14 mouse cellular contexts compared by ENCODE assay signal in the genomic region with DNA sequence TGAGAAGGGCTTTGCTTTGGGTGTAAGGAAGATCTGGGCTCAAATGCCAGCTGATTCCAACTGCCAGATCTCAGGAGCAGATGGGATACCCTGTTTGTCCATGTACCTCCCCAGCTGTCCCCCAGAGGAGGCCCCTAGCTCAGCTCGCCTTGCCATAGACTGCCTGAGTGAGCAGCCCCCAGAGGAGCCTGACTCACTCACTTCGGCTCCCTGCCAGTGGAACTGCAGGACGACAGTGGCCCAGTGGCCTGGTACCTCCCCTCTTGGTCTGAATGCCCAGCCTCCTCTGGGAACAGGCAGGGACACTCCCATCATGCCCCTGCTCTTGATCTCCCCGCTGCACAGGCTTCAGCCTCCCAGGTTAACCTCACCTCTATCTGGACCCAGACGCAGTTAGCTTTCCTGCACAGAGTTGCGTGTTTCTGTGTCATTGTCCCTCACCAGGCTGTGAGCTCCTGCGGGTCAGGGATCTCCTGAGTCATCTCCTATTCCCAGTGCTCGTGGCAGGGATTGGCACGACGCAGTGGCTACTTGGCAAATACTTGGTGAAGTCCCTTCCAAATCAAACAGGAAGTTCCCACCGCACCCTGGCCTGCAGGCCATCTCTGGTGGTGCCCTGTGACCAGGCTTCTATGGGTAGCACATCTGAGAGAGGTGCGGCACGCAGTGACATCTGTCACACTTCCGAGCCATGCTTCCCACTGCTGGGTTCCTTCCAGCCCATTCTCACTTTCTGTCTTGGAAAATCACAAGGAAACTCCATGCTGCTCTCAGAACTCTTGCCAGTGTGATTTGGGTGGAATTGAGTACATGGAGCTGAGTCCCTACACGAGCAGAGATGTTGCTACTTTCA. TPM values are rescaled to one million over a fixed set of nuclear protein-coding genes. Genes with fewer than 3 reads are reported as not detected.
DNase-seq lines count a peak whose midpoint lies in the region; ATAC-seq and TF ChIP-seq lines count a peak whose summit lies in the region.
"Had no signal": no experiment of that assay in that cellular context is flagged by ENCODE, and none has a peak within 500 bp of the region (broad histone marks: within the 10 kb centered on the region; RNA-seq: fewer than 3 reads in every experiment).

No protein-coding gene starts in this region.

- DNase-seq in NIH3T3 (ENCODE audit: low read depth) = peak; percentile 54
- DNase-seq in brain, embryonic 14.5 days (ENCODE audit: low read depth) = peak; percentile 32
- no peak for DNase-seq in gastrocnemius, postnatal 10 days
- no peak for DNase-seq in heart, postnatal 14 days
- DNase-seq in heart, postnatal 25 days (ENCODE audit: low spot score) = no peak
- DNase-seq: heart, adult 11 months; lung, postnatal 36 days; thymus, adult 18-20 months had no signal

- no peak overlapping the region for H3K4me2 ChIP-seq in hindbrain, embryonic 15.5 days
- no peak overlapping the region for H3K4me2 ChIP-seq in hindbrain, embryonic 12.5 days (replicated peaks)
- no peak overlapping the region for H3K4me2 ChIP-seq in hindbrain, embryonic 16.5 days (ENCODE audit: low read length)
- H3K4me2 ChIP-seq: intestine, embryonic 15.5 days had no signal

- H3K9ac ChIP-seq in hindbrain, embryonic 15.5 days = no peak overlapping the region
- H3K9ac ChIP-seq in hindbrain, embryonic 12.5 days = no peak overlapping the region
- no peak overlapping the region for H3K9ac ChIP-seq in hindbrain, embryonic 16.5 days (ENCODE audit: low read depth, low read length)
- H3K9ac ChIP-seq: intestine, embryonic 15.5 days had no signal

- H3K27me3 ChIP-seq in hindbrain, embryonic 15.5 days = no peaks in the 10 kb centered on the region
- no peaks in the 10 kb centered on the region for H3K27me3 ChIP-seq in hindbrain, embryonic 12.5 days
- H3K27me3 ChIP-seq in hindbrain, embryonic 16.5 days (replicated peaks; ENCODE audit: control insufficient read depth, insufficient read depth, low read length) = no peaks in the 10 kb centered on the region
- H3K27me3 ChIP-seq: intestine, embryonic 15.5 days had no signal

- no peak for TF ChIP-seq POLR2A in brain, embryonic 14.5 days (IDR thresholded peaks at IDR 0.05; ENCODE audit: borderline replicate concordance, extremely low read depth, insufficient read depth, insufficient read length, poor library complexity, severe bottlenecking)

- H3K4me3 ChIP-seq in hindbrain, embryonic 15.5 days = no peak overlapping the region
- H3K4me3 ChIP-seq in hindbrain, embryonic 12.5 days = no peak overlapping the region
- no peak overlapping the region for H3K4me3 ChIP-seq in hindbrain, embryonic 16.5 days (ENCODE audit: low read length)
- H3K4me3 ChIP-seq: intestine, embryonic 15.5 days had no signal

- 63% methylated on average over 15 of the region's 15 CpGs for WGBS in hindbrain, embryonic 15.5 days
- WGBS in hindbrain, embryonic 12.5 days = 69% methylated on average over 15 of the region's 15 CpGs
- WGBS in hindbrain, embryonic 16.5 days = 64% methylated on average over 14 of the region's 15 CpGs

- H3K4me1 ChIP-seq in hindbrain, embryonic 15.5 days (replicated peaks) = peaks cover 29% of the 10 kb centered on the region
- H3K4me1 ChIP-seq in hindbrain, embryonic 12.5 days = peaks cover 32% of the 10 kb centered on the region
- H3K4me1 ChIP-seq in hindbrain, embryonic 16.5 days (ENCODE audit: control insufficient read depth, insufficient read depth, low read depth, low read length) = peaks cover 14% of the 10 kb centered on the region
- H3K4me1 ChIP-seq: intestine, embryonic 15.5 days had no signal

- ATAC-seq in hindbrain, embryonic 15.5 days (ENCODE audit: low FRiP score, low read depth) = peak; percentile 40; the same call in 1 of the 2 replicates
- ATAC-seq in hindbrain, embryonic 12.5 days (ENCODE audit: low FRiP score) = no peak
- ATAC-seq in hindbrain, embryonic 16.5 days = 0 out of 2 replicates have a peak, but pooled peaks have one; percentile 35
- ATAC-seq: activated CD4-positive, CD25-positive, alpha-beta regulatory T cell, adult 4 months; intestine, embryonic 15.5 days had no signal

- H3K9me3 ChIP-seq in hindbrain, embryonic 15.5 days = no peaks in the 10 kb centered on the region
- no peaks in the 10 kb centered on the region for H3K9me3 ChIP-seq in hindbrain, embryonic 12.5 days (replicated peaks)
- no peaks in the 10 kb centered on the region for H3K9me3 ChIP-seq in hindbrain, embryonic 16.5 days (ENCODE audit: control insufficient read depth, low read length)
- H3K9me3 ChIP-seq: intestine, embryonic 15.5 days had no signal

- H3K27ac ChIP-seq in hindbrain, embryonic 15.5 days (replicated peaks) = 0 out of 2 replicates have a peak overlapping the region, but pooled peaks have one; percentile 45
- no peak overlapping the region for H3K27ac ChIP-seq in hindbrain, embryonic 12.5 days
- H3K27ac ChIP-seq in hindbrain, embryonic 16.5 days (ENCODE audit: low read depth, low read length) = no peak overlapping the region
- H3K27ac ChIP-seq: intestine, embryonic 15.5 days had no signal

- TF ChIP-seq CTCF in brain, embryonic 14.5 days (IDR thresholded peaks at IDR 0.05; ENCODE audit: borderline replicate concordance, extremely low read depth, insufficient read depth, insufficient read length) = no peak

- H3K36me3 ChIP-seq in hindbrain, embryonic 15.5 days = no peaks in the 10 kb centered on the region
- no peaks in the 10 kb centered on the region for H3K36me3 ChIP-seq in hindbrain, embryonic 12.5 days
- H3K36me3 ChIP-seq in hindbrain, embryonic 16.5 days (ENCODE audit: control insufficient read depth, insufficient read depth, low read length) = no peaks in the 10 kb centered on the region
- H3K36me3 ChIP-seq: intestine, embryonic 15.5 days had no signal

- intact Hi-C loops in heart, postnatal 14 days (cut with DNase I) = no loop called here
- intact Hi-C loops in heart, postnatal 25 days (cut with DNase I) = no loop called here

RNA-seq across cellular contexts. Expression of gene Cacng2, which starts 40.8 kb away (rescaled TPM):
- polyA plus RNA-seq in hindbrain, embryonic 15.5 days (2015; fragmentation: Nextera tagmentation; extraction: Ambion mirVana) = 16.5 and 17.4 TPM in 2 replicates
- 4.2 and 4.6 TPM in 2 replicates for polyA plus RNA-seq in hindbrain, embryonic 12.5 days (2016; fragmentation: Nextera tagmentation; extraction: Ambion mirVana)
- 8.0 and 17.5 TPM in 2 replicates for polyA plus RNA-seq in brain, embryonic 14.5 days (2012; rRNA removed)
- polyA plus RNA-seq in hindbrain, embryonic 16.5 days (2015; fragmentation: Nextera tagmentation; extraction: Ambion mirVana) = 15.7 TPM in 2 replicates
- under 1 TPM in 1 of 2 experiments, not detected in 1; 0.05 TPM for total RNA-seq in gastrocnemius, postnatal 10 days (2021)
- total RNA-seq in heart, postnatal 14 days (2021) = not detected
- not detected for total RNA-seq in heart, postnatal 25 days (2021)
- polyA plus RNA-seq: large intestine, adult 2 months had no signal

Comparison
In these comparisons a context has a peak if more than half of its experiments do, and no peak if none do; other contexts are left out.
1. DNase-seq: peak in NIH3T3 (single experiment) and brain, embryonic 14.5 days (single experiment); none in gastrocnemius, postnatal 10 days (single experiment), heart, postnatal 14 days (0 of 2) and heart, postnatal 25 days (single experiment).